Mouse (Mus musculus) liver, adult 2 months (tissue): ENCODE measurements around the gene Sstr4. TPM values are rescaled to one million over a fixed set of nuclear protein-coding genes. Genes with fewer than 3 reads are reported as not detected.
A peak's percentile ranks its signal among the peaks of the same experiment; 100 is the strongest.

ENCODE experiments used
- DNase-seq: peaks from one replicate; pipeline ENCODE4 v3.0.0-alpha.2; 2011; ENCODE audit warnings: low read depth, low spot score; ENCODE audit errors: extremely low read depth
- H3K27ac ChIP-seq: fragments of 200-500 bp; replicated peaks from 2 replicates; pipeline ENCODE4 v1.5.1; 2012; ENCODE audit warnings: low read depth, mild to moderate bottlenecking, control low read depth, inconsistent platforms, low read length; ENCODE audit not compliant: insufficient read depth
- H3K27me3 ChIP-seq: fragments of 200-500 bp; 2 replicates; pipeline ENCODE4 v1.6.1; 2012; ENCODE audit warnings: mild to moderate bottlenecking, moderate library complexity, low read length, inconsistent platforms; ENCODE audit not compliant: control insufficient read depth, insufficient read depth
- H3K36me3 ChIP-seq: fragments of 200-500 bp; 2 replicates; pipeline ENCODE4 v1.6.1; 2012; ENCODE audit warnings: low read length, inconsistent platforms; ENCODE audit not compliant: control insufficient read depth, insufficient read depth
- H3K4me1 ChIP-seq: fragments of 200-500 bp; 2 replicates; pipeline ENCODE4 v1.6.1; 2011; ENCODE audit warnings: low read length; ENCODE audit not compliant: control insufficient read depth, insufficient read depth
- H3K4me3 ChIP-seq: fragments of 200-500 bp; 2 replicates; pipeline ENCODE4 v1.5.1; 2011; ENCODE audit warnings: low read depth, mild to moderate bottlenecking, control low read depth, low read length, moderate library complexity; ENCODE audit not compliant: insufficient read depth
- H3K79me2 ChIP-seq: fragments of 200-500 bp; 2 replicates; pipeline ENCODE4 v1.6.1; 2012; ENCODE audit warnings: inconsistent platforms, mild to moderate bottlenecking, low read length, moderate library complexity; ENCODE audit not compliant: control insufficient read depth, insufficient read depth
- H3K9ac ChIP-seq: fragments of 200-500 bp; 2 replicates; pipeline ENCODE4 v1.6.1; 2012; ENCODE audit warnings: low read depth, mild to moderate bottlenecking, control low read depth, inconsistent platforms, low read length
- CTCF ChIP-seq: fragments of 200-500 bp; IDR thresholded peaks from 2 replicates; pipeline ENCODE4 v1.5.1; 2011; ENCODE audit warnings: low read depth, low read length, control low read depth
- POLR2A ChIP-seq: fragments of 200-500 bp; IDR thresholded peaks from 2 replicates; pipeline ENCODE4 v1.6.1; 2011; ENCODE audit warnings: low read length, control low read depth; ENCODE audit not compliant: insufficient read depth; ENCODE audit errors: extremely low read depth
- WGBS: fragments of 180-500 bp; shearing (Covaris S2); methylation state at CpG from one replicate; pipeline ENCODE4 v1.1.7; 2018; 5-methylcytosine and 5-hydroxymethylcytosine counted together
- polyA plus RNA-seq: library from polyadenylated mRNA; depleted of rRNA; stranded (reverse); fragments of >200 nt; gene quantifications from 2 replicates; pipeline ENCODE4 v1.2.3, GENCODE M21; 2012
- total RNA-seq: library from RNA; depleted of rRNA; stranded (reverse); fragments of >200 nt; gene quantifications from 2 replicates; pipeline ENCODE4 v1.2.3, GENCODE M21; 2014

Sstr4 gene
- total and polyA plus RNA-seq, 2 experiments = not detected

GRCm38 (mm10) chr2:148419151-148419550, 24.0 kb downstream of the Sstr4 start:
- DNase-seq = no peak
- no peak overlapping the region for H3K9ac ChIP-seq
- H3K27me3 ChIP-seq = no peaks in the 10 kb centered on the region
- H3K79me2 ChIP-seq = no peaks in the 10 kb centered on the region
- 56% methylated on average over 3 of the region's 3 CpGs for WGBS
- no peaks in the 10 kb centered on the region for H3K36me3 ChIP-seq
- H3K4me3 ChIP-seq = no peak overlapping the region
- H3K27ac ChIP-seq = no peak overlapping the region
- TF ChIP-seq CTCF (no peak), POLR2A (no peak)
- H3K4me1 ChIP-seq = no peaks in the 10 kb centered on the region

- Histone ChIP-seq H3K27me3 (no peaks in the 10 kb centered on the region), H3K4me3 (no peak overlapping the region), H3K4me1 (no peaks in the 10 kb centered on the region), H3K9ac (no peak overlapping the region), H3K36me3 (no peaks in the 10 kb centered on the region), H3K27ac (no peak overlapping the region), H3K79me2 (no peaks in the 10 kb centered on the region)
- no peak for TF ChIP-seq POLR2A
- no peak for TF ChIP-seq CTCF
- DNase-seq = no peak
- WGBS = 89% methylated on average over 2 of the region's 2 CpGs
These were observed 24.6 kb downstream of the Sstr4 start for GRCm38 (mm10) chr2:148419776-148420175.

- H3K4me1 ChIP-seq = no peaks in the 10 kb centered on the region
- H3K4me3 ChIP-seq = no peak overlapping the region
- no peak overlapping the region for H3K9ac ChIP-seq
- no peaks in the 10 kb centered on the region for H3K27me3 ChIP-seq
- no peaks in the 10 kb centered on the region for H3K79me2 ChIP-seq
- no peak overlapping the region for H3K27ac ChIP-seq
- no peak for TF ChIP-seq CTCF
- no peak for TF ChIP-seq POLR2A
- no peak for DNase-seq
- WGBS = 41% methylated on average over 1 of the region's 1 CpGs
- no peaks in the 10 kb centered on the region for H3K36me3 ChIP-seq
These were observed 26.0 kb downstream of the Sstr4 start for GRCm38 (mm10) chr2:148421112-148421511.

GRCm38 (mm10) chr2:148421706-148422105, 26.6 kb downstream of the Sstr4 start:
- H3K4me1 ChIP-seq = no peaks in the 10 kb centered on the region
- H3K79me2 ChIP-seq = no peaks in the 10 kb centered on the region
- WGBS = 60% methylated on average over 1 of the region's 1 CpGs
- no peak overlapping the region for H3K27ac ChIP-seq
- no peak for TF ChIP-seq CTCF
- TF ChIP-seq POLR2A = no peak
- no peak overlapping the region for H3K9ac ChIP-seq
- no peaks in the 10 kb centered on the region for H3K27me3 ChIP-seq
- no peak overlapping the region for H3K4me3 ChIP-seq
- no peaks in the 10 kb centered on the region for H3K36me3 ChIP-seq
- DNase-seq = no peak

GRCm38 (mm10) chr2:148425709-148426382, 30.7 kb downstream of the Sstr4 start:
- H3K27ac ChIP-seq = no peak overlapping the region
- no peaks in the 10 kb centered on the region for H3K79me2 ChIP-seq
- TF ChIP-seq CTCF (no peak), POLR2A (no peak)
- H3K36me3 ChIP-seq = no peaks in the 10 kb centered on the region
- no peak overlapping the region for H3K4me3 ChIP-seq
- WGBS = 83% methylated on average over 5 of the region's 5 CpGs
- peaks cover 1% of the 10 kb centered on the region; the same call in 1 of the 2 replicates for H3K4me1 ChIP-seq
- H3K27me3 ChIP-seq = no peaks in the 10 kb centered on the region
- DNase-seq = no peak
- no peak overlapping the region for H3K9ac ChIP-seq

GRCm38 (mm10) chr2:148427553-148427952, 32.4 kb downstream of the Sstr4 start:
- peaks cover 1% of the 10 kb centered on the region; the same call in 1 of the 2 replicates for H3K4me1 ChIP-seq
- no peak overlapping the region for H3K4me3 ChIP-seq
- H3K27ac ChIP-seq = no peak overlapping the region
- 61% methylated on average over 3 of the region's 3 CpGs for WGBS
- no peak overlapping the region for H3K9ac ChIP-seq
- H3K36me3 ChIP-seq = no peaks in the 10 kb centered on the region
- H3K27me3 ChIP-seq = no peaks in the 10 kb centered on the region
- no peaks in the 10 kb centered on the region for H3K79me2 ChIP-seq
- peak; percentile 29 for DNase-seq
- TF ChIP-seq CTCF = no peak
- TF ChIP-seq POLR2A = no peak
